Mouse (Mus musculus): Measurements from ENCODE around the gene Tex11.
"Not testable (repeated sequence)": the region's sequence is repeated elsewhere in the genome, so short reads cannot be mapped to it uniquely, and the experiment has no call there.

The Tex11 gene

DNA sequence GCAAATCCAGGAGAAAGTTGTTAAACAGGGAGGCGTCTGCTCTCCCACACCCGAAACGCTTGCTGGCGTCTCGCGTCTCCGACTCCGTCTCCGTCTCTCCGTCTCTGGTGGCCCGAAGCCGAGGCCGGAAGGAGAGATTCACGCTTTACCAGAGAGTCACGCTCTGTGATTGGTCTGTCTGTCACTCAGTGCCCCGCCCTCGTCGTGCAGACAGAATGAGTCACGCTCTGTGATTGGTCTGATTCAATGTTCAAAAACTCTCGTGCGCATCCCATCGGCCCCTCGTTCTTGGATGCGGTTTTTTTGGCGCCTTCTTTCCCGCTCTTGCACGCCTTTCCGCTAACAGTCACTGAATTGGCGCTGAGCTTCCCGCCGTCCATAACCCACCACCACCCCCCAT, at the start of gene Tex11:
Gene Tex11 (minus strand): TSS at position 127 of the 400 bp plus-strand sequence.
- no peak for DNase-seq

DNA sequence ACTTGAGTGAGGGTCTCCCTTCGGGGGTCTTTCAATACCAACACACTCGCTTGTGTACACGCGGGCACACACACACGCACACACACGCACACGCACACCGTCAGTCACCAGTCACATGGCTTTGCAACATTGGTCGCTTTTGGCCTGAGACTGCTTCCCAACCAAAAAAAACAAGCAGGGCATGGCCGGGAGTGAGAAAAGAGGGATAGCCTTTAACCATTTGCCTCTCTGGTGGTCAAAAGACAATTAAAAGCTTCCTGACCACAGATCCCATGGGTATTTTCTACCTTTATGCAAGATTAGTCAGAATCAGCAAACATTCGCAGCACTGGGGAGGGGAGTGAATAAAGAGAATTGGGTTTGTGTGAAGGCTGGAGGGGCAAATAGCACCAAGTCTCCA, 26.5 kb upstream of the Tex11 start, which contains the start of gene Slc7a3:
Gene Slc7a3 (minus strand): TSS at position 101 of the 400 bp plus-strand sequence.
- DNase-seq = no peak

DNA sequence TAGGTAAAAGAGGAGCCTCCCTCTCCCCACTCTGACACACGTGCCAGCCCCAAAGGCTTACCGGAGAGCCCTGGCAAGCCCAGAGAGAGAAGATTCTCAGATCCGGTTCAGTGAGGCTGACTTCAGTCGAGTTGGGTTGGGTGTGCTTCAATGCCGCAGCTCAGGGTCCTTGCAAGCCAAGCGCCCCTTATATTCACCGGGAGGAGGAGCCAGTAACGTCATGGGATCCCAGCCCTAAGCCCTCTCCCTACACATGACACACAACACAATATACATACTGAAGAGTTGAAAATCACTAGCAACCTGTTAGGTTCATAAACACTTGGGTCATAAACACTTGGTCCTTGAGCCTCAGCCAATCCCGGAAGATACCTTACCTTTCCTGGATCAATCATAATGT, 25.7 kb upstream of the Tex11 start:
- not testable (repeated sequence) for DNase-seq

DNA sequence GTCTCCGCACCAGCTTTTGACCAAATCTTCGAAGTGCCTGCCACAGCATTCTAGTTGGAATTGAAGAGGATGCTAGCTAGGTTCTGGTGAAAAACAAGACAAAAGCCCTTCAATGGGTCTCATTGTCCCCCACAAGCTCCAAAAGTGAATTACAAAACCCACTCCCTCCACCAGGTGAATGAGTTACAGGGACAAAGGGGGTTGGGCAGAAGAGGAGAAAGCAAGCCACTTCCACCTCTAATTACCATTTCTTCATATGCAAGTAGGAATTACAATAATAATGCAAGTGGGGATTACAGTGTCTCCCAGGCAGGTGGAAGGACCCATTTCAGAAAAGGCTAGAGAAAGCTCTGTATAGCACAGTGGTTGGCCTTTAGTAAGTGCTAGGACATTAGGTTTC, 24.7 kb upstream of the Tex11 start:
- DNase-seq = no peak

DNA sequence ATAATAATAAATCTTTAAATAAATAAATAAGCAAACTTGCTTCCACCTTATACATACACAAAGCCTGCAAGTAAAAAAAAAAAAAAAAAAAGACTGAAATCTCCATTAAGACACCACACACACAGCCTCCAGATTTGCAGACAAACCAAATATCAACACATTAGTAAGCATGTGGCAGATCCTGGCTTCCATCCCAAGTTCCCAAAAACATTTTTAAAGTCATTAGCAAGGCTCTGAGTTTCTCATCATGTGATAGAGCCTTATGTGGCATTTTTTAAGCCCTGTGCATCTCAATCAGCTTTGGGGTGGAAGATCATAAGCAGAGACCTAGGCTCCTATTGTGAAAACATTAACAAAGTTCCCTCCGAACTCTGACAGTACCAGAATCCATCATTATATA, 5.8 kb upstream of the Tex11 start:
- DNase-seq = no peak

DNA sequence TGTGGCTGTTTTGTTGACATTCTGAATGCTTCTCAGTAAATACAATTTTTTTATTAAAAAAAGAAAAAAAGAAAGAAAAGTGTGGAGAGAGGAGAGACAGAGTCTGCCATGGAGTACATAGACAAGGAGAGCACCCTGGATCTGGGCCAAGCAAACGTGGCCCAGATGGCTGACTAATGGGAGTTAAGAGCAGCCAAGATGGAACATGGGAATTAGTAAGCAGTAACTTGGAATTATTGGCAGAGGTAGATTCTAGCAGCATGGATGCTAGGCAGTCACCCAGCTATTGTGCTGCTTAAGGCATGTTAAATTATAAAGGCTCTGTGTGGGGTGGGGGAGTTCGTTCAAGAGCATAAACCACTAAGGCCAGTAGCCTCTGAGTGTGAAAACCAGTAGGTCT, 4.0 kb upstream of the Tex11 start:
- no peak for DNase-seq

DNA sequence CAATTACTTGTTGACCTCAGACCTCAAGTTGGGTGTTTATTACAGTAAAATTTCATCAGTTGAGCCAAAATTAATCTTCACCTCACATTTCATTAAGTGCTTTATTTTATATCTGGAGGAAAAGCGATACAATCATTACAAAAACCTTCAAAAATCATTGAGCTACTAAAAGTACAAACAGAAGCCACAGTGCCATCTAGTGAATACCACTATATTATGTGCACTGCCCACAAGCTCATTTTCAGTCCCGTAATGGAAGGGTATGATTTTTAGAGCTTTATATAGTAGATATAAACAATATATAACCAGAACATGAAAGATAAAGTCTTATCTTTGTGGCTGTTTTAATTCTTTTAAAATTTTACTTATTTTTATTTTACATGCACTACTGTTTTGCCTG, 115.8 kb downstream of the Tex11 start:
- no peak for DNase-seq

DNA sequence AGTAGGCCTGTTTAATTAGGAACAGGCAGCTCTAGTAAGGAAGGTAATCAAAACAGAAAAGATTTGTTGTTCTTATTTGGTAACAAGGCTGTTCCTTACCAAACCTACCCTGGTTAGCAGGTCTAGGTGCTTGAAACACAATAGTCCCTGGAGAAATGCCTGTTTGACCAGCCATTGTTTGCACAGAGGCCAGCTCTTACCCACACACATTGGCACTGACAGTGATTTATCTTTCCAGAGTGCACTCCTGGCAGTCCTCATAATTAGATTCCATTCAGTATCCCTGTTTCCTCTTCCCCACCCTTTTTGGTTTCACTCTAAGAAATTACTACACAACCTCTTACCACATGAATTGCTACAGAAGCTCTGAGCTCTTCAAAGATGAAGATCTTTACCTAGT, 220.3 kb downstream of the Tex11 start:
- no peak for DNase-seq

DNA sequence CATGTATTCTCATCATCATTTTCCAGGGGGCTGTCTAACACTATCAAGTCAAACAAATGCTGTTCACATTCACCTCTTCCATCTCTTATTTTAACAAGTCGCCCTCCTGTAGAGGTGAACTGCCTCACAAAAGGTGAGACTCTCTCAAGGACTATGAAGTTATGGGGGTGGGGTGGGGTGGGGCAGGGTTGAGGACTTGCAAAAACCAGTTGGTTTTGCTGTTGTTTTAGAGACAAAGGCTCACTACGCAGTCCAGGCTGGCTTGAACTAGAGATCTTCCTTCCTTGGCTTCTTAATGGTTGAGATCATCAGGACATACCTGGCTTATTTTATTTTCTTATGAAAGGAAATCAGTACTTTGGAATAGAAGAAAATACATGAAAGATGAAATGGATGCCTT, 226.7 kb downstream of the Tex11 start:
- no peak for DNase-seq

DNA sequence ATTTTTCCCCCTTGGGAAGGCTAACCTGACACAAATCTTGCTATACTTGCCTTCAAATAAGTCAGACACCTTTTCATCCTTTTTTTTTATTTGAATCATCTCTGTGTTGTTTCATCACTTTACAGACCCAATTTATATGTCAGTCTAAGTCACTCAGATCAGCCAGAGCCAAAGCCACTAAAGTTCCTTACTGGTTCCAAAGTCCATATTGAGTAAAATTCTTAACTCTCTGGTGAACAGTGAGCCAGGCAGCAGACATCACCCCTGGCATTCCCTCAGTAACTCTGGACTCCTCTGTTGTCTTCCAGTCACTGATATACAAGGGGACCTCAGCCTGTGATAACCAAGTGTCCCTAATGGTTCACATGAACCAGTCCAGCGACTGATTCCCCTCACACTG, 233.9 kb downstream of the Tex11 start:
- no peak for DNase-seq

DNA sequence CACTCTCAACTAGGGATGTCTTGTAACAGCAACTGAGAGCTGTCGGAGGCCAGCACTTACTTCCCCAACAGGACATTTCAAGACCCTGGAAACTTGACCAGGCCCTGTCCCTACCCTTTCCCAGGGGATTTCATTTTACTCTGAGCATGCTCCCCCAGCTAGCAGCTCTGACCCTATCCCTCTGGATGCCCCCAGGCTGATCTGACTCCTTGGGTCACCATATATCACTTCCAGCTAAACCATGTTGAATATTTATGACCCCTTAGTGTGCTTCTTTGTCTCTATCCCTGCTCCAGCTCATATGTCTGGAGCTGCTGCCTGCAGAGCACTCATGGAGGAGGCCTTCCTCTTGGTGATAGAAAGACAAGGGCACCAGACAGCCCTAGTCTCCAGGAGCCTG, 238.3 kb downstream of the Tex11 start:
- no peak for DNase-seq

DNA sequence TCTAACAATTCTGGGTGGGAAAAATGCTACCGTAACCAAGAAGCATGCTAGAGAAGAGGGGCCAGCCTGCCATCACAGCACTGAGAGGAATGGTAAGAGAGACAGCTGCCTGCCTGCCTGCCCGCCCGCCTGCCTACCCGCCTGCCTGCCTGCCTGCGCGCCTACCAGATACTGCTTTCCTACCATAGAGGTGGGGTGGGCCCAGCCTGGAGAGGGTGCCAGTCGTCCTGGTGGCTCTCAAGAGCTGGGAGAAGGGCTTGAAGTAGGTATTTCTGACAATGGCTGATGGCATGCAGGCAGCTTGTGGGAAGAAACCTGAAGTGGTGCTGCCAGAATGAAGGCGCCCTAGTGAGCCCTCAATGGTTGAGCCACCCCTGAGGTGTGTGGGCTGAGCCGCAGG, 240.8 kb downstream of the Tex11 start:
- DNase-seq = no peak

DNA sequence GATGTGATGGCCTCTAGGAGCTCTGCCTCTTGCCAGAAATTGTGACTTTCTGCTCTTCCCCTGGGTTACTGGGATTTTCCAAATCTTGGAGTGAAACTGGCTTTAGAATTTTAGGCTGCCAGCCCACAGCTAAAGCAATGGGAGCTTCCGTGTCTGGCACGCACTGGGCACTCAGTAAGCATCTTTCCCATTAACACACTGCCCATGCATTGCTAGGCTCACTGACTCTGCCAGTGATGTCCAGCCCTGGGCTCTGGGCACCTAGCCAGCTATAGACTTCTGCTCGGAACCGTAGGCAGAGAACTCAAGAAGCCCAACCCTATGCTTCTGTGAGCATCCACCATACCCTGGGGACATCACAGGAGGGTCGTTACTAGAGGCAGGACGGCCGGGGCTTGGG, 243.7 kb downstream of the Tex11 start:
- no peak for DNase-seq

DNA sequence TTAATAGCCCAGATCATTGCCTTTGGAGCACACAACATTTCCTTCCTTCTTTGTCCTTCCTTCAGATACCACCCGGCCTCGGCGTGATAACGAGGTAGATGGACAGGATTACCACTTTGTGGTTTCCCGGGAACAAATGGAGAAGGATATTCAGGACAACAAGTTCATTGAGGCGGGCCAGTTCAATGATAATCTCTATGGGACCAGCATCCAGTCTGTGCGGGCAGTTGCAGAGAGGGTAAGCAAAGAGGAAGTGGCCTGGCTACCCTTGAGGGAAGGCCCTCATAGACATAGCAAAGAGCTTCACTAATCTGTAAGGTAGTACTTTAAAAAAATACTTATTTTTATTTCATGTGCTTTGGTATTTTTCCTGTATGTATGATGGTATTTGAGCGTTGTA, 245.3 kb downstream of the Tex11 start:
- no peak for DNase-seq

DNA sequence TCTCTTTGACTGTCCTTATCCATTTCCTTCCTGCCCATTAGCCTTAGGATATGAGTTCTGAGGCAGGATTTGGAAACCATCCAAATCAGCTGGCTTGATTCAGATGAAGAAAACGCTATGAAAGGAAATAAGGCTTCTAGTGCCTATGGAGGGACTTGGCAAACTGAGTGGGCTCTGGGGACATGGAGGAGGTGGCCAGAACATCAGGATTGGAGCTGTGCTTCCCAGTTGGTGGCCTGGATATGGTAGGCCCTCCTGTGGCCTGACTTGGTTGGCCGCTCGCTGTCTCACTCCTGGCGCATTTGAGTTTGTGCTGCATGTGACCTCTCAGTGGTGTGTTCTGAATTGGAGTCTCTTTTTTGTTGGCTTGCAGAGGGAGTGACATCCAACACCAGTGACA, 248.3 kb downstream of the Tex11 start:
- DNase-seq = peak; percentile 86

DNA sequence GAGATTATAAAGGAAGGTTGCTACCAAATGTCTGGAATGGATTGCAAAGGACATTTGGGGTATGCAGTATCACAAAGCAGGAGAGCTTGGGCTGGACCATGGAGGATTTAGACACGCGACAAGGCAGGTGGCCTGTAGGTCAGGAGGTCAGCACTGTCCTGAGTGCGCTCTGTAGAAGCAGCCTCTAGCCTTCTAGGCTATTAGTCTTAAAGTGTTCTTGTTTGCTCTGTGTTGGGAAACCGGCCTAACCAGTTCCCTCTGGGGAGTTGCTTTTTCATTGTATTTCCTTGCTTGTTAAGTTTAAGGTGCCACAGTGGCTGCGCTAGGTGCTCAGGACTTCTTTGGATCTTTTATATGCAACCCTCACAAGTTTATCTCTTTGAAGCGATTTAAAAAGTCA, 257.4 kb downstream of the Tex11 start:
- DNase-seq = no peak

DNA sequence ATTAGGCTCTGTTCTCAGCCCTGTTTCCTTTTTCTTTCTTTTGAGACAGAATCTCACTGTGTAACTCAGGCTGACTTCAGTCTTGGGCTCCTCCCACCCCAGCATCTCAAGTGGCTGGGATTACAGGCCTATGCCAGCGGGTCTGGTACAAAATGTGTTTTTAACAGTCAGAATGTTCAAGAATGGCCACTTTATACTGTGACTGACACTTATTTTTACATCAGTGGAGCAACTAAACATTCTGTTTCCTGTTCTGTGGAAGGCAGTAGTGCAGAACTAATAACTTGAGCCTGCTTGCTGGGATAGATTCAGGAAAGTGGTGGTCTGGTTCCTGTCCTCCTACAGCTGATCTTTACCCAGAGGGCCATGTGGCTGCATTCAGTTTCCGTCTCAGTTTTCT, 258.8 kb downstream of the Tex11 start:
- DNase-seq = no peak

DNA sequence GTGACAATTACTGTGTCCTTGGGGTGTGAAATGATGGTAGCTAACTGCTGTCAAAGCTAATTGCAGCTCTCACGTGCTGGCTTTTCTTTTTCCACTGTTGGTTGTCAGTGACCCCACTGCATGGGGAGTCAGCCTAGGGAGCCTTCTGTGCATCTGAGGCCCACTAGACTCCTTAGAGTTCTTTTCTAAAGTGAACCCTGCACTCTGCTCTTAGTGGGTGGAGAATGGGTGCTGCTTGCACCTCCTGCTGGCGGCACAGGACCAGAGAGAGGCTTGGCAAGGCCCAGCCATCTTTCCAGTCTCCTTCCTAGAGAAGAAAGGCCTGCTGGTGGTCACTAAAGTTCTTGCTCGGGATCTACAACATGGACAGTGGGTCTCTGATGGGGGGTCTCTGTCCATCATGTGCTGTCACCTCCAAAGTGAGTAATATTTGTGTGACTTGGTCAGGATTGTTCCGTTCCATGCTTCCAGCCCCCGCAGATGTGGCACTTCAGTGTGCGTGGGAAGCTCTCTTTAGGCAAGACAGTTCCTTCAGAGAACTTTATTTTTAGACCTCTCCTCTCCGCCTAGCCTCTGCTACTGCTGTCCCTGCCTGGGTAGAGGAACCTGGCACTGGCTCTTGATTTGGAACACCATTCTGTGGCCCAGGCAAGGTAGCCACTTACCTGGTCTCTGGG, 261.5 kb downstream of the Tex11 start:
- no peak for DNase-seq

DNA sequence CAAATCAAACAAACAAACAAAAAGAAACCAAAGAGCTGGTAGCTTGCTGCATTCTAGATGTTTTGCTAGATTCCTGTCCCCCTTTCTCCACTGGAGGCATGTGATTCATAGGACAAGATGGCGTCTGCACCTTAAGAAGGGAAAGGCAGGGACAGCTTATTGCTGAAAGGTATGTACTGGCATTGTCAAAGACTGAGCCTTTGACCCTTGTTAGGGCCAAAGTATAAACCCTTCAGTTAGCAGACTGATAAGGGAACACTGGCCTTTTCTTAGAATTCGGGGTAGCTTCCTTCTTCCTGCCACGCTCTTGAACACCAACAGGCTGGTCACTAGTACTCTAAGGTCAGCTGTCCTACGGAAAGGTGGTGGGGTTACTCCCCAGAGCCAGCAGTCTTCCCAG, 262.1 kb downstream of the Tex11 start:
- no peak for DNase-seq

DNA sequence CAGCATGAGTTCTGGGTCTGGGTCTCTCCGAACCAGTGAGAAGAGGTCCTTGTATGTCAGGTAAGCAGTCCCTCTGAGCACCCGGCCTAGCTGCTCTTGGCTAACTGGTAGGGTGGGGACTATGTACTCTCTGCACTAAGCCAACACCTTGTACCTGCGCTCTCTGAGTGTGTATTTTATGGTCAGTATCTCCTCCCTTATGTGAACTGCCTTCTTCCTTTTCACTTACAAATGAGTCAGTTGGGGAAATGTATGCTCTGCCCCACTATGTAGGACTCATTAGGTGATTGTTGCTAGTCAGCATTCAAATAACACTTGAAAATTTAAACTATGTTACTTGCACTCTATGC, 262.8 kb downstream of the Tex11 start:
- no peak for DNase-seq

DNA sequence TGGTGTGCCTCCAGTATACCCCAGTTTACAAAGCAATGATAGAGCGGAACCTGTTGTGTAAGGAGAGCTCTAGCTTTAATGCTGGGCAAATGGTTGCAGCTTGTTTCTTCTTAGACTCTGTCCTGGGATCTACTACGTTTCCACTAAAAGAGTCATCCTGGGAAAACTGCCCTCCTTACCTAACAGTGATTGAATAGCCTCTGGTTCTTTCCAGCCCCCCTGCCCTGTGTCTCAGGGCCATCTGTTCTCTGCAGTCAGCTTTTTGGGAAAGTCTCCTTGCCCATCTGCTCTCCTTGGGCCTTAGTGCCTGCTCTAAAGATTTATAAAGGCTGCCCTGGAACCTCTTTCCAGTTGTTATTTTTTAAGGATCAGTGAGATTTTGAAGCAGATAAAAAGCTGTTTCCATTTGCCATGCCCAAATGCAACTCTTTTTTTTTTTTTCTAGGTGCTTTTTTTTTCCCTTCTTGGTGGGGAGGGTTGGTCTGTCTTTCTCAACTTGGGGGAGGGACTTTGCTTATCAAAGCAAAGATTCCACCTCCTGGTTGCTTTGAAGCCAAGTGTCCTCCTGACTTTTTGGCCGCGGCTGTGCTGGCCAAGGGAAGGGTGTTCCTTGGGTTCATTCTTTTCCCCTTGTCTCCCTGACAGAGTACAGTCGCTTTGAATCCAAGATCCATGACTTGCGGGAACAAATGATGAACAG, 263.3 kb downstream of the Tex11 start:
- no peak for DNase-seq

DNA sequence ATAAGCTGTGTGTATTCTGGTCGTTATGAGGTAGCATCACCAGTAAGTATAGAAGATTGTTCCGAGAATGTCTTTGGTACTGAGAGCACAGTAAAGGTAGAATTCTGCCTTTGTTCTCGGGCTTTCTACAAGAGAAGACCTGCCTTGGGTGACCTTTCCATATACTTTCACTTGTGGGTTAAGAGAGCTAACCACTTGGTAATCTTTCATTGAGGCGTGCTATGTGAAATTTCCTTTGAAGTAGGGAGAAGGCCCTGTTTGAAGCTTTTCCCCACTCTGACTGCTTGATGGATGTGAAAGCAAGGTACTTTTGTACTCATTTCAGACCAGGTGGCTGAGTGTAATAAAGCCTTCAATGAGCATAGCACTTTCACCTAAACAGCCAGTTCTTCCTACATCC, 270.1 kb downstream of the Tex11 start:
- DNase-seq = no peak
